Mouse (Mus musculus) intestine, embryonic 15.5 days (tissue): ENCODE results near the gene Xirp1. TPM values are rescaled to one million over a fixed set of nuclear protein-coding genes. Genes with fewer than 3 reads are reported as not detected.

Experiments used
- polyA plus RNA-seq: library from polyadenylated mRNA; unstranded; fragments of >200 nt; fragmentation: Nextera tagmentation; extraction: Ambion mirVana; gene quantifications from 2 replicates; pipeline ENCODE4 v1.2.1, GENCODE M21; 2015

Gene Xirp1
- polyA plus RNA-seq, 1 experiment from 2014 or later, result 0.06 TPM

Other genes with a start within 250 kb of the Xirp1 start
- gene Scn11a, start 198.1 kb downstream of the Xirp1 start, polyA plus RNA-seq, result 0.04 TPM in 1 of 2 replicates, not detected in the other
- 38.2 and 41.6 TPM in 2 replicates for gene Wdr48, start 128.7 kb downstream of the Xirp1 start, polyA plus RNA-seq
- 29.3 and 29.6 TPM in 2 replicates for gene Gorasp1, start 86.0 kb downstream of the Xirp1 start, polyA plus RNA-seq
- 0.11 TPM in 2 replicates for gene Ttc21a, start 86.0 kb downstream of the Xirp1 start, polyA plus RNA-seq
- gene Csrnp1, start 38.9 kb downstream of the Xirp1 start, polyA plus RNA-seq, result 5.3 and 5.9 TPM in 2 replicates
- 9.6 and 10.9 TPM in 2 replicates for gene Cx3cr1, start 46.3 kb upstream of the Xirp1 start, polyA plus RNA-seq
- 0.14 and 0.40 TPM in 2 replicates for gene Ccr8, start 68.5 kb upstream of the Xirp1 start, polyA plus RNA-seq
- 25.2 and 30.2 TPM in 2 replicates for gene Slc25a38, start 86.8 kb upstream of the Xirp1 start, polyA plus RNA-seq
- 1,311 and 1,452 TPM in 2 replicates for gene Rpsa, start 104.1 kb upstream of the Xirp1 start, polyA plus RNA-seq
- 0.11 and 0.14 TPM in 2 replicates for gene Mobp, start 126.1 kb upstream of the Xirp1 start, polyA plus RNA-seq